In the genomic region with DNA sequence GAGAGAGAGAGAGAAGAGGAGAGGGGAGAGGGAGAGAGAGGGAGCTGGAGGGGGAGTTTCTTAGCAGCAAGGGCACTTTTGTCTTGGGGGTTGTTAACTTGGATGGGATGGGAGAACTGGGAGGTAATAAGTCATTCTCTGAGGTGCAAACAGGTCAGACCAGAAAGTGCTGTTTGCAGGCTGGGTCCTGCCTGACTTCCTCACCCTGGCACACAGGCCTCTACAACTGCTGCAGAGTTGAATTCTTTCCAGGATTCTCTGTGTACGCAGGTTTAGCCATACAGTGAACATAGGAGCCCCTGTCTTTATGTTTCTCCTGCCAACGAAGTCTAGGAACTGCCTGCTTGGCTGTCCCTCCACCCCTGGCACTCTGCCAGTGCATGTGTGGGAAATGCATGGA, we compare ENCODE assay signal across 4 mouse cellular contexts. TPM values are rescaled to one million over a fixed set of nuclear protein-coding genes. Genes with fewer than 3 reads are reported as not detected.
"Had no signal": no experiment of that assay in that cellular context is flagged by ENCODE, and none has a peak within 500 bp of the region (broad histone marks: within the 10 kb centered on the region; RNA-seq: fewer than 3 reads in every experiment).

No protein-coding gene starts in this region.

RNA-seq across cellular contexts. Expression of a gene that starts 29.1 kb away (rescaled TPM):
- polyA plus RNA-seq: erythroblast, embryonic 14.5 days; heart, adult 2 months had no signal

RNA-seq across cellular contexts. Expression of a gene that starts 35.0 kb away (rescaled TPM):
- polyA plus RNA-seq: embryonic facial prominence, embryonic 10.5 days; erythroblast, embryonic 14.5 days had no signal

RNA-seq across cellular contexts. Expression of a gene that starts 59.7 kb away (rescaled TPM):
- polyA plus RNA-seq: cortical plate, adult 2 months; heart, adult 2 months had no signal
